In the genomic region with DNA sequence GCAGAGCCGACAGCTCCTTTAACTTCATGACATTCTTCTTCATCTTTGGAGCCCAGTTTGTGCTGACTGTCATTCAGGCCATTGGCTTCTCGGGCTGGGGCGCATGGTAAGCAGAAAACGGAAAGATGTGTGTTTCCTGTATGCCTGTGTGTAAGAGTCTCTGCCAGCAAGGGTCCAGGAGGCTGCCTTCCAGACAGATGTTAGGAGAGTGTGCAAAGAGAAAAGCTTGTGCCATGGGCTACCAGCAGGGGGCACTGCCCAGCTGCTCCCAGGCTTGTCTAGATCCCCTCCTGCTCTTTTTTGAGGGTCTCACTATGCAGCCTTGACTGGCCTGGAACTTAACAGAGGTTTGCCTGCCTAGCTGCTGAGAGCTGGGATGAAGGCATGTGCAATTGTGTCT, we compare ENCODE assay signal across 9 mouse cellular contexts. TPM values are rescaled to one million over a fixed set of nuclear protein-coding genes. Genes with fewer than 3 reads are reported as not detected.
DNase-seq lines count a peak whose midpoint lies in the region; ATAC-seq and TF ChIP-seq lines count a peak whose summit lies in the region.
"Had no signal": no experiment of that assay in that cellular context is flagged by ENCODE, and none has a peak within 500 bp of the region (broad histone marks: within the 10 kb centered on the region; RNA-seq: fewer than 3 reads in every experiment).

No protein-coding gene starts in this region.

- 56% methylated on average over 4 of the region's 4 CpGs for WGBS in lung, postnatal 0 days

- no peak for TF ChIP-seq EP300 in lung, postnatal 0 days (IDR thresholded peaks at IDR 0.05)

- H3K9me3 ChIP-seq in lung, postnatal 0 days (ENCODE audit: low read length) = no peaks in the 10 kb centered on the region
- H3K9me3 ChIP-seq: limb, embryonic 12.5 days had no signal

- peak; percentile 58 to 73 for DNase-seq in heart, postnatal 10 days
- DNase-seq in heart, adult 8-10 months (ENCODE audit: low spot score) = no peak
- DNase-seq in CD4-positive, CD25-positive, alpha-beta regulatory T cell, adult 2 months (ENCODE audit: low read depth, low spot score) = peak; percentile 78
- peak; percentile 49 for DNase-seq in brain, embryonic 14.5 days (ENCODE audit: low read depth)
- peak; percentile 71 for DNase-seq in heart, postnatal 4 days
- peak; percentile 69 for DNase-seq in lung, postnatal 0 days (ENCODE audit: low spot score)
- peak; percentile 61 for DNase-seq in spleen, postnatal 36 days (ENCODE audit: low spot score in 2 of 2)
- DNase-seq in urinary bladder, postnatal 10 days (ENCODE audit: low spot score) = no peak

- no peak overlapping the region for H3K4me2 ChIP-seq in lung, postnatal 0 days (replicated peaks; ENCODE audit: low read depth, low read length)
- H3K4me2 ChIP-seq: limb, embryonic 12.5 days had no signal

- no peak overlapping the region for H3K27ac ChIP-seq in lung, postnatal 0 days (ENCODE audit: low read length)
- H3K27ac ChIP-seq: limb, embryonic 12.5 days had no signal

- no peak for TF ChIP-seq POLR2A in brain, embryonic 14.5 days (IDR thresholded peaks at IDR 0.05; ENCODE audit: borderline replicate concordance, extremely low read depth, insufficient read depth, insufficient read length, poor library complexity, severe bottlenecking)

- H3K4me3 ChIP-seq in lung, postnatal 0 days (ENCODE audit: low read depth, low read length) = no peak overlapping the region
- H3K4me3 ChIP-seq: limb, embryonic 12.5 days had no signal

- no peak overlapping the region for H3K9ac ChIP-seq in lung, postnatal 0 days (replicated peaks; ENCODE audit: low read depth)
- H3K9ac ChIP-seq: limb, embryonic 12.5 days had no signal

- intact Hi-C loops in heart, postnatal 10 days (cut with DNase I) = loop anchor here (1.0 to 2.0 kb wide), 2 partner anchors 32 to 77 kb away; no protein-coding TSS in a partner anchor

- H3K27me3 ChIP-seq in lung, postnatal 0 days (replicated peaks; ENCODE audit: insufficient read depth, low read length) = no peaks in the 10 kb centered on the region
- H3K27me3 ChIP-seq: limb, embryonic 12.5 days had no signal

- TF ChIP-seq CTCF in brain, embryonic 14.5 days (IDR thresholded peaks at IDR 0.05; ENCODE audit: borderline replicate concordance, extremely low read depth, insufficient read depth, insufficient read length) = peak; percentile 86
- TF ChIP-seq CTCF in lung, postnatal 0 days (IDR thresholded peaks at IDR 0.05) = peak; percentile 86

- peak; percentile 50; the same call in 1 of the 2 replicates for ATAC-seq in lung, postnatal 0 days

- H3K4me1 ChIP-seq in lung, postnatal 0 days (ENCODE audit: insufficient read depth, low read depth, low read length) = no peaks in the 10 kb centered on the region
- H3K4me1 ChIP-seq: limb, embryonic 12.5 days had no signal

- H3K36me3 ChIP-seq in lung, postnatal 0 days (ENCODE audit: insufficient read depth, low read length) = peaks cover 13% of the 10 kb centered on the region; the same call in 1 of the 2 replicates

RNA-seq across cellular contexts. Expression of gene Gm49322, which starts 5.2 kb away (rescaled TPM):
- 1 to 10 TPM in 1 of 2 experiments, under 1 TPM in 1; 0.98 to 1.2 TPM for total RNA-seq in heart, postnatal 10 days (2021)
- under 1 TPM; 0.17 to 0.57 (median 0.30) TPM for total RNA-seq in heart, adult 8-10 months (2022)
- polyA plus RNA-seq in brain, embryonic 14.5 days (2012; rRNA removed) = 4.2 and 4.5 TPM in 2 replicates
- 1 to 10 TPM in 1 of 2 experiments, under 1 TPM in 1; 0.79 to 1.2 TPM for total RNA-seq in heart, postnatal 4 days (2021)
- 0.98 and 1.1 TPM in 2 replicates for polyA plus RNA-seq in lung, postnatal 0 days (2015; fragmentation: Nextera tagmentation; extraction: Ambion mirVana)

RNA-seq across cellular contexts. Expression of gene Adat3, which starts 8.3 kb away (rescaled TPM):
- 1 to 10 TPM; 1.2 to 1.8 TPM for total RNA-seq in heart, postnatal 10 days (2021)
- total RNA-seq in heart, adult 8-10 months (2022) = under 1 TPM; 0.44 to 0.81 (median 0.73) TPM
- polyA plus RNA-seq in brain, embryonic 14.5 days (2012; rRNA removed) = 12.7 and 17.3 TPM in 2 replicates
- total RNA-seq in heart, postnatal 4 days (2021) = 1 to 10 TPM; 2.6 to 2.9 TPM
- polyA plus RNA-seq in lung, postnatal 0 days (2015; fragmentation: Nextera tagmentation; extraction: Ambion mirVana) = 3.5 and 4.8 TPM in 2 replicates

RNA-seq across cellular contexts. Expression of gene Scamp4, which starts 8.4 kb away (rescaled TPM):
- total RNA-seq in heart, postnatal 10 days (2021) = 10 to 100 TPM; 25.9 to 27.8 TPM
- total RNA-seq in heart, adult 8-10 months (2022) = 10 to 100 TPM; 20.0 to 25.2 (median 21.9) TPM
- polyA plus RNA-seq in brain, embryonic 14.5 days (2012; rRNA removed) = 62.0 and 62.5 TPM in 2 replicates
- 10 to 100 TPM; 27.0 to 30.4 TPM for total RNA-seq in heart, postnatal 4 days (2021)
- polyA plus RNA-seq in lung, postnatal 0 days (2015; fragmentation: Nextera tagmentation; extraction: Ambion mirVana) = 56.9 and 59.3 TPM in 2 replicates

RNA-seq across cellular contexts. Expression of gene Csnk1g2, which starts 11.6 kb away (rescaled TPM):
- total RNA-seq in heart, postnatal 10 days (2021) = 100 to 1,000 TPM; 137 to 141 TPM
- 100 to 1,000 TPM; 119 to 132 (median 122) TPM for total RNA-seq in heart, adult 8-10 months (2022)
- 213 and 237 TPM in 2 replicates for polyA plus RNA-seq in brain, embryonic 14.5 days (2012; rRNA removed)
- total RNA-seq in heart, postnatal 4 days (2021) = 100 to 1,000 TPM; 142 to 162 TPM
- polyA plus RNA-seq in lung, postnatal 0 days (2015; fragmentation: Nextera tagmentation; extraction: Ambion mirVana) = 97.7 and 111 TPM in 2 replicates

RNA-seq across cellular contexts. Expression of gene Abhd17a, which starts 20.9 kb away (rescaled TPM):
- total RNA-seq in heart, postnatal 10 days (2021) = 100 to 1,000 TPM in 1 of 2 experiments, 10 to 100 TPM in 1; 92.2 to 102 TPM
- 10 to 100 TPM; 44.7 to 48.1 (median 46.9) TPM for total RNA-seq in heart, adult 8-10 months (2022)
- polyA plus RNA-seq in brain, embryonic 14.5 days (2012; rRNA removed) = 170 and 188 TPM in 2 replicates
- 10 to 100 TPM; 93.6 to 95.0 TPM for total RNA-seq in heart, postnatal 4 days (2021)
- polyA plus RNA-seq in lung, postnatal 0 days (2015; fragmentation: Nextera tagmentation; extraction: Ambion mirVana) = 105 and 106 TPM in 2 replicates

Comparison
In these comparisons a context has a peak if more than half of its experiments do, and no peak if none do; other contexts are left out.
1. DNase-seq: peak in heart, postnatal 10 days (2 of 2), CD4-positive, CD25-positive, alpha-beta regulatory T cell, adult 2 months (single experiment), brain, embryonic 14.5 days (single experiment), heart, postnatal 4 days (single experiment), lung, postnatal 0 days (single experiment) and spleen, postnatal 36 days (2 of 2); none in heart, adult 8-10 months (single experiment) and urinary bladder, postnatal 10 days (single experiment).